Mouse (Mus musculus) cerebellum, adult 2 months (tissue): Measurements from ENCODE around the gene Scel.

ENCODE experiments used
- CTCF ChIP-seq: fragments of 200-500 bp; IDR thresholded peaks from 2 replicates; pipeline ENCODE4 v1.5.1; 2011; ENCODE audit warnings: low read depth, mild to moderate bottlenecking, control low read depth, low read length, moderate library complexity, borderline replicate concordance; ENCODE audit not compliant: insufficient read depth
- POLR2A ChIP-seq: fragments of 200-500 bp; IDR thresholded peaks from 2 replicates; pipeline ENCODE4 v1.6.1; 2011; ENCODE audit warnings: low read length, control low read depth, borderline replicate concordance; ENCODE audit not compliant: insufficient read depth

DNA sequence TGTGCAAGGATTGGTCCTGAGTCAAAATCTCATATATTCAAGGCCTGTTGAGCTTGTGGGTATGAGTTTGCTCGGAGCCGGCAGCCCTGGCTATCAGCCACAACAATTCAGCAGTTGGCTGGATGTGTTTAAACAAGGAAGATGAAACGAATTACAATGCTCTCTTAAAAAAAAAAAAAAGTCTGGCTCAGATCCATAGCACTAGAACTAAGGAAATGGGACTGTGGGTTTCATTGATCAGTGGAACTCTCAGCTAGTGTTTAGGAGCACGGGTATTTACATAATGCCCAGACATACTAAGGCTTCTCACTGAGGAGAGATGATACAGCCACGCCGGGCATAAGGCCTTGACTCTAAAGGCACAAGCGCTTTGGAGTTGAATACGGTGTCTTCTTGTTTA is 32.6 kb downstream of the Scel start:
- TF ChIP-seq CTCF, result no peak
- no peak for TF ChIP-seq POLR2A
